12 mouse cellular contexts compared by ENCODE assay signal in the genomic region with DNA sequence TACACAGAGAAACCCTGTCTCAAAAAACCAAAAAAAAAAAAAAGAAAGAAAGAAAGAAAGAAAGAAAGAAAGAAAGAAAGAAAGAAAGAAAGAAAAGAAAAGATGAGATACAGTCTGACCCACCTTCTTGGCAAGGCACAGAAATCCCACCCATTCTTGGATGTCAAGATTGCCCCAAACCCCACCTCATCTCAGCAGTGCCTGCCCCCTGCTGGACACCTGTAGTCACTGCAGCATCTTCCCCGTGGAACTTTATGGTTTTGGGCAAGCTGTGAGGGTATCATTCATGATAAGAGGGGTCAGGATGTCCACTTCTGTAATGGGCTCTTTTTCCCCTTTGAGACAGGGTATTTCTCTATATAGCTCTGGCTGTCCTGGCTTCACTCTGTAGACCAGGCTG. TPM values are rescaled to one million over a fixed set of nuclear protein-coding genes. Genes with fewer than 3 reads are reported as not detected.
DNase-seq lines count a peak whose midpoint lies in the region; ATAC-seq and TF ChIP-seq lines count a peak whose summit lies in the region.
"Had no signal": no experiment of that assay in that cellular context is flagged by ENCODE, and none has a peak within 500 bp of the region (broad histone marks: within the 10 kb centered on the region; RNA-seq: fewer than 3 reads in every experiment).

No protein-coding gene starts in this region.

- DNase-seq in forebrain, embryonic 11.5 days (ENCODE audit: low spot score) = peak; percentile 57
- DNase-seq in spleen, adult 2 months (ENCODE audit: low read depth in 1 of 2, low spot score in 2 of 2) = no peak
- DNase-seq in spleen, adult 12 weeks (ENCODE audit: low spot score) = no peak
- peak; percentile 61 for DNase-seq in testis, postnatal 10 days (ENCODE audit: low spot score)
- no peak for DNase-seq in cerebellum, postnatal 14 days
- no peak for DNase-seq in frontal cortex, postnatal 14 days (ENCODE audit: low spot score in 2 of 2)
- DNase-seq: cerebellum, adult 11-12 months had no signal

- 14% methylated on average over 1 of the region's 1 CpGs for WGBS in forebrain, embryonic 11.5 days
- WGBS in forebrain, embryonic 12.5 days = 4% methylated on average over 1 of the region's 1 CpGs
- WGBS in spleen, adult 2 months = 3% methylated on average over 1 of the region's 1 CpGs

- H3K9ac ChIP-seq in forebrain, embryonic 11.5 days (ENCODE audit: low read length) = no peak overlapping the region
- no peak overlapping the region for H3K9ac ChIP-seq in forebrain, embryonic 12.5 days
- H3K9ac ChIP-seq: hindbrain, embryonic 15.5 days had no signal

- H3K4me2 ChIP-seq in forebrain, embryonic 11.5 days (ENCODE audit: low read depth, low read length, severe bottlenecking) = no peak overlapping the region
- H3K4me2 ChIP-seq in forebrain, embryonic 12.5 days = no peak overlapping the region
- H3K4me2 ChIP-seq: hindbrain, embryonic 15.5 days had no signal

- no peaks in the 10 kb centered on the region for H3K9me3 ChIP-seq in forebrain, embryonic 11.5 days (ENCODE audit: control insufficient read depth, low read length)
- H3K9me3 ChIP-seq in forebrain, embryonic 12.5 days = no peaks in the 10 kb centered on the region
- H3K9me3 ChIP-seq: hindbrain, embryonic 15.5 days; midbrain, embryonic 10.5 days had no signal

- no peak overlapping the region for H3K27ac ChIP-seq in forebrain, embryonic 11.5 days (ENCODE audit: low read depth, low read length)
- H3K27ac ChIP-seq in forebrain, embryonic 12.5 days = no peak overlapping the region
- no peak overlapping the region for H3K27ac ChIP-seq in spleen, adult 2 months (ENCODE audit: insufficient read depth, low read length)
- H3K27ac ChIP-seq: hindbrain, embryonic 15.5 days; midbrain, embryonic 10.5 days had no signal

- peak; percentile 88; the same call in 1 of the 2 replicates for TF ChIP-seq CTCF in spleen, adult 2 months (IDR thresholded peaks at IDR 0.05; ENCODE audit: extremely low read depth, insufficient read depth, insufficient read length, insufficient replicate concordance)

- no peaks in the 10 kb centered on the region; the same call in 1 of the 2 replicates for H3K27me3 ChIP-seq in forebrain, embryonic 11.5 days (ENCODE audit: control insufficient read depth, insufficient read depth, low read length)
- peaks cover 40% of the 10 kb centered on the region for H3K27me3 ChIP-seq in forebrain, embryonic 12.5 days
- no peaks in the 10 kb centered on the region for H3K27me3 ChIP-seq in spleen, adult 2 months (ENCODE audit: control insufficient read depth, insufficient read depth, low read length)

- H3K4me3 ChIP-seq in forebrain, embryonic 11.5 days (ENCODE audit: low read depth, low read length) = no peak overlapping the region
- no peak overlapping the region for H3K4me3 ChIP-seq in forebrain, embryonic 12.5 days (replicated peaks)
- no peak overlapping the region for H3K4me3 ChIP-seq in spleen, adult 2 months (ENCODE audit: extremely low read depth, insufficient read depth, insufficient read length)
- H3K4me3 ChIP-seq: hindbrain, embryonic 15.5 days; midbrain, embryonic 10.5 days had no signal

- H3K36me3 ChIP-seq in forebrain, embryonic 11.5 days (ENCODE audit: control insufficient read depth, insufficient read depth, low read length) = no peaks in the 10 kb centered on the region; the same call in 1 of the 2 replicates
- H3K36me3 ChIP-seq in forebrain, embryonic 12.5 days (replicated peaks) = peaks cover 12% of the 10 kb centered on the region
- H3K36me3 ChIP-seq in spleen, adult 2 months (ENCODE audit: control insufficient read depth, insufficient read depth, low read length) = no peaks in the 10 kb centered on the region; the same call in 1 of the 2 replicates
- H3K36me3 ChIP-seq: hindbrain, embryonic 15.5 days had no signal

- no peaks in the 10 kb centered on the region for H3K4me1 ChIP-seq in forebrain, embryonic 11.5 days (replicated peaks; ENCODE audit: control insufficient read depth, insufficient read depth, low read length)
- no peaks in the 10 kb centered on the region for H3K4me1 ChIP-seq in forebrain, embryonic 12.5 days
- H3K4me1 ChIP-seq in spleen, adult 2 months (ENCODE audit: control insufficient read depth, insufficient read depth, insufficient read length) = no peaks in the 10 kb centered on the region
- H3K4me1 ChIP-seq: hindbrain, embryonic 15.5 days had no signal

- no peak for ATAC-seq in forebrain, embryonic 11.5 days (replicated peaks; ENCODE audit: low FRiP score)
- no peak for ATAC-seq in forebrain, embryonic 12.5 days (ENCODE audit: low FRiP score)
- ATAC-seq in granulocyte monocyte progenitor cell, adult 5-6 weeks (replicated peaks; ENCODE audit: poor library complexity, severe bottlenecking) = peak; percentile 60

- TF ChIP-seq POLR2A in spleen, adult 2 months (IDR thresholded peaks at IDR 0.05; ENCODE audit: low read depth, low read length) = no peak

RNA-seq across cellular contexts. Expression of gene Tmem184a, which starts 2.4 kb away (rescaled TPM):
- polyA plus RNA-seq in forebrain, embryonic 11.5 days (2014; fragmentation: Nextera tagmentation; extraction: Ambion mirVana) = 1.1 TPM in 2 replicates
- polyA plus RNA-seq in forebrain, embryonic 12.5 days (2016; fragmentation: Nextera tagmentation; extraction: Ambion mirVana) = 0.54 and 0.85 TPM in 2 replicates
- polyA plus RNA-seq in spleen, adult 2 months (2012; rRNA removed) = 3.1 and 3.3 TPM in 2 replicates
- total RNA-seq in granulocyte monocyte progenitor cell, adult 5-6 weeks (2014; fragmentation: Nextera tagmentation) = not detected in 2 replicates
- total RNA-seq in granulocyte monocyte progenitor cell, adult 5-6 weeks (2017) = 0.04 TPM in 1 of 2 replicates, not detected in the other

RNA-seq across cellular contexts. Expression of gene Gm26938, which starts 8.9 kb away (rescaled TPM):
- polyA plus RNA-seq in forebrain, embryonic 11.5 days (2014; fragmentation: Nextera tagmentation; extraction: Ambion mirVana) = 0.27 TPM in 1 of 2 replicates, not detected in the other
- 0.76 TPM in 1 of 2 replicates, not detected in the other for polyA plus RNA-seq in forebrain, embryonic 12.5 days (2016; fragmentation: Nextera tagmentation; extraction: Ambion mirVana)
- polyA plus RNA-seq in spleen, adult 2 months (2012; rRNA removed) = not detected in 2 replicates
- total RNA-seq in granulocyte monocyte progenitor cell, adult 5-6 weeks (2014; fragmentation: Nextera tagmentation) = not detected in 2 replicates
- not detected in 2 replicates for total RNA-seq in granulocyte monocyte progenitor cell, adult 5-6 weeks (2017)
- total RNA-seq: layer of hippocampus, postnatal 14 days had no signal
- polyA plus RNA-seq: hindbrain, embryonic 15.5 days; midbrain, embryonic 10.5 days had no signal

RNA-seq across cellular contexts. Expression of gene Psmg3, which starts 9.4 kb away (rescaled TPM):
- polyA plus RNA-seq in forebrain, embryonic 11.5 days (2014; fragmentation: Nextera tagmentation; extraction: Ambion mirVana) = 75.4 and 76.3 TPM in 2 replicates
- 72.5 and 75.8 TPM in 2 replicates for polyA plus RNA-seq in forebrain, embryonic 12.5 days (2016; fragmentation: Nextera tagmentation; extraction: Ambion mirVana)
- 15.5 and 23.9 TPM in 2 replicates for polyA plus RNA-seq in spleen, adult 2 months (2012; rRNA removed)
- total RNA-seq in granulocyte monocyte progenitor cell, adult 5-6 weeks (2014; fragmentation: Nextera tagmentation) = 79.1 and 83.9 TPM in 2 replicates
- total RNA-seq in granulocyte monocyte progenitor cell, adult 5-6 weeks (2017) = 25.7 and 30.3 TPM in 2 replicates

RNA-seq across cellular contexts. Expression of gene Mafk, which starts 26.0 kb away (rescaled TPM):
- 7.5 and 8.3 TPM in 2 replicates for polyA plus RNA-seq in forebrain, embryonic 11.5 days (2014; fragmentation: Nextera tagmentation; extraction: Ambion mirVana)
- polyA plus RNA-seq in forebrain, embryonic 12.5 days (2016; fragmentation: Nextera tagmentation; extraction: Ambion mirVana) = 11.4 and 12.0 TPM in 2 replicates
- polyA plus RNA-seq in spleen, adult 2 months (2012; rRNA removed) = 26.8 and 29.7 TPM in 2 replicates
- total RNA-seq in granulocyte monocyte progenitor cell, adult 5-6 weeks (2014; fragmentation: Nextera tagmentation) = 12.1 and 18.5 TPM in 2 replicates
- total RNA-seq in granulocyte monocyte progenitor cell, adult 5-6 weeks (2017) = 18.5 and 23.0 TPM in 2 replicates

RNA-seq across cellular contexts. Expression of gene Ints1, which starts 41.8 kb away (rescaled TPM):
- 40.5 and 42.0 TPM in 2 replicates for polyA plus RNA-seq in forebrain, embryonic 11.5 days (2014; fragmentation: Nextera tagmentation; extraction: Ambion mirVana)
- polyA plus RNA-seq in forebrain, embryonic 12.5 days (2016; fragmentation: Nextera tagmentation; extraction: Ambion mirVana) = 37.7 and 40.8 TPM in 2 replicates
- 72.1 and 85.4 TPM in 2 replicates for polyA plus RNA-seq in spleen, adult 2 months (2012; rRNA removed)
- total RNA-seq in granulocyte monocyte progenitor cell, adult 5-6 weeks (2014; fragmentation: Nextera tagmentation) = 85.9 and 93.1 TPM in 2 replicates
- 46.7 and 53.4 TPM in 2 replicates for total RNA-seq in granulocyte monocyte progenitor cell, adult 5-6 weeks (2017)

Comparison
In these comparisons a context has a peak if more than half of its experiments do, and no peak if none do; other contexts are left out.
1. DNase-seq: peak in forebrain, embryonic 11.5 days (single experiment) and testis, postnatal 10 days (single experiment); none in spleen, adult 2 months (0 of 2), spleen, adult 12 weeks (single experiment), cerebellum, postnatal 14 days (0 of 2) and frontal cortex, postnatal 14 days (0 of 2).